Mouse (Mus musculus): Measurements from ENCODE around the gene Sypl.
"Not testable (repeated sequence)": the region's sequence is repeated elsewhere in the genome, so short reads cannot be mapped to it uniquely, and the experiment has no call there.

The Sypl gene

DNA sequence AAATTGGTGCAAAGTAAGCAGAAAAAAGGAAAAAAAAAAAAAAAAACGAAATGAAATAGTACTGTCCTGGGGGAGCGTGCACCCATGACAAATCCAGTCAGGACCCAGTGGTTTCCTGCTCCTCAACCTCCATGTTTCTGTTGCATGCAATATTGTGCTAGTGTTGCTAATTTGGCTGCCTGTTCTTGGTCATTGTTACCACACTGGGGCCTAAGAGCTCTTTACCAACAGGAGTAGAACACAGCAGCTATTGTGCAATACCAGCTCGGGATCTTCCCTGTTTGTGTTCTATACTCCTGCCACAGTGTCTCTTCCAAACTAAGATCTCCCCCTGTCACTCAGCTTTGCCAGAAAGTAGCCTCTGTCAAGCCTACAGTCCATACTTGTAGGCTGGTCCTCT lies 9.7 kb upstream of the Sypl start:
- DNase-seq (ENCODE audit: low read depth, low spot score) = no peak

GRCm38 (mm10) chr12:32944884-32945454 lies 8.7 kb upstream of the Sypl start:
- no peak for DNase-seq (ENCODE audit: low read depth, low spot score)

DNA sequence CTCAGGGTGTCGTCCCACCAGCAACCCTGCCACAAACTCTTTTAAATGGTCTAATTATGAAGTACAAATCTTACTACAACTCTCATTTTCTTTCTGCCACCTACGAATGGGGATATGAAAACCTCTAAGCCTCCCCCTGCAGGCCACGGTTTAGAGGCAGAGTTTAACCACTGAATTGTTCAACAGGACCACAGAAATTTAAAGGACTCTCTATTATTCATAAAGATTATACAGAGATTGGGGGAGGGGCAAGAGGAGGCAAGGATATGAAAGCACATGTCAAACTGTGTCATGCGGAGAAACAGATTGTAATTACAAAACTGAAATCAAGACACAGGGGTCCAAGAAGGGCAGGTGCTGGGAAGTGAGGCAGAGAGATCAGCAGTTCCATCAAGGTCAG lies 7.3 kb upstream of the Sypl start:
- DNase-seq (ENCODE audit: low read depth, low spot score) = no peak

DNA sequence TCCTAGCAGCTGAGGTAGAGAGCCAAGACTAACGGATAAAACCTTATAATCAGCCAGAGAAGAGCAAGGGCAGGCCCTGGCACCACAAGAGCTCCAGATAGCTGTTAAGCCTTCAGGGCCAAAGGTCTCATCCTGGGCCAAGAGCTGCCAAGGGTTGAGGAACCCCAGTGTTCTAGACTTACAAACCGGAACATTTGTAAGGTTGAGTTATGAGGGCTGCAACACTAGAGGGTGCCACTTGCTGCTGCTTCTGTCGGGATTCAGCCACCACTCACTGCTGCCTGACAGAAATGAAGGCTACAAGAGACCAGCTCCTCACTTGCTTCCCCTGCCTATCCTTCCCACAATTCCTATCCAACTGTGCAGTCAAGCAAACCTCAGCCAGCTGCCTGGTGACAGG lies 1.3 kb upstream of the Sypl start:
- DNase-seq (ENCODE audit: low read depth, low spot score) = no peak

GRCm38 (mm10) chr12:32953066-32953465 lies 625 bp upstream of the Sypl start:
- no peak for DNase-seq (ENCODE audit: low read depth, low spot score)

GRCm38 (mm10) chr12:32954216-32955021 lies 728 bp downstream of the Sypl start:
- DNase-seq (ENCODE audit: low read depth, low spot score) = peak; percentile 31

- no peak for DNase-seq (ENCODE audit: low read depth, low spot score)
Observed at GRCm38 (mm10) chr12:32955037-32955436, 1.3 kb downstream of the Sypl start.

GRCm38 (mm10) chr12:32957211-32957610 lies 3.5 kb downstream of the Sypl start:
- no peak for DNase-seq (ENCODE audit: low read depth, low spot score)

DNA sequence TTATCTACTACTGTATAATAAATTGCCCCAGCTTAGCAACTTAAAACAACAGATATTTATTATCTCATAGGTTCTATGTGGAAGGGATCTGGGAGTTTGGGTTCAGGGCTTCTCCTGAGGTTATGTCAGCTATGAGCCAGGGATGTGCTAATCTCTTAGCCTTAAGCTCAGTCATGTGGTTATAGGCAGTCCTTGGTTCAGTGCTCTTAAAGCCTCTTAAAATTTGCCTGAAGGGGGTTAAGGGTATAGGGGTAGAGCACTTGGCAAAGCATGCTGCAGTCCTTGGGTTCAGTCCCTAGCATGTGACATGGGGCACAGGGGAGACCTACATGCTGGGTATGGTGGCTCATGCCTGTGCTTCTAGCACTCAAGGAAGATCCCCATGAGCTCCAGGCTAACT lies 8.4 kb downstream of the Sypl start:
- DNase-seq (ENCODE audit: low read depth, low spot score) = no peak

GRCm38 (mm10) chr12:32963858-32964257 lies 10.2 kb downstream of the Sypl start:
- no peak for DNase-seq (ENCODE audit: low read depth, low spot score)

DNA sequence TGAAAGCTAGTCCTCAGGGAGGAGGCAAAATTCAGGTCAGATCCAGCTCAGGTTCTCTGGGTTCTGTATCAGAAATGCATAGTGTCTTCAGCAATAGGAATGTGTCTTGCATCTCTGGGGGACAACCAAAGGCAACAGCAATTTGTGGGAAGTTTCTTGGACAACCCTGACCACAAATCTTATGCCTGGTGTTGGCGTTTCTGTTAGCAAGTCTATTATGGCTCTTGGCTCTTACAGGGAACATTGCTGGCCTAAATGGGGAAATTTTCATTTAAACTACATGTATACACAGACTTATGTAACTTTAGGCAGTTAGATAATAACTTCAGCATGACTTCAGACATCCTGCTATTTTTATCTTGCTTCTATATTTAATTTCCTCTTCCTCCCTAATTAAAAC lies 18.6 kb downstream of the Sypl start:
- DNase-seq (ENCODE audit: low read depth, low spot score) = no peak

- DNase-seq (ENCODE audit: low read depth, low spot score) = no peak
Observed at GRCm38 (mm10) chr12:32974893-32975292, 21.2 kb downstream of the Sypl start.

DNA sequence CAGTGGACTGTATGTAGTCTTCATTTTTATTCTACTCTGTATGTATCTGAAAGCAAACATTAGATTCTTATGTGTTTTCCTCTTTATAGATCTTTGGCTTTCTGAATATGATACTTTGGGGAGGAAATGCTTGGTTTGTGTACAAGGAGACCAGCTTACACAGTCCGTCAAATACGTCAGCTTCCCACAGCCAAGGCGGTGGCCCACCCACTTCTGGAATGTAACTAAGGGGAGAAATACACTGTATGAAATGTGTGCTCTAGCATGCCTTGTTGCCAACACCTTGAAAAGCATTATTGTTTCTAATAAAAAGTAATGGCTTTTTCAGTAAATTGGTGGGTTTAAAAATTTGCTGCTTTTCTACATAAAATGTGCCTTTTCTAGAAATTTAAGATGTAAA lies 21.8 kb downstream of the Sypl start:
- DNase-seq (ENCODE audit: low read depth, low spot score) = no peak

GRCm38 (mm10) chr12:32982631-32983030 lies 28.9 kb downstream of the Sypl start:
- DNase-seq (ENCODE audit: low read depth, low spot score) = no peak

DNA sequence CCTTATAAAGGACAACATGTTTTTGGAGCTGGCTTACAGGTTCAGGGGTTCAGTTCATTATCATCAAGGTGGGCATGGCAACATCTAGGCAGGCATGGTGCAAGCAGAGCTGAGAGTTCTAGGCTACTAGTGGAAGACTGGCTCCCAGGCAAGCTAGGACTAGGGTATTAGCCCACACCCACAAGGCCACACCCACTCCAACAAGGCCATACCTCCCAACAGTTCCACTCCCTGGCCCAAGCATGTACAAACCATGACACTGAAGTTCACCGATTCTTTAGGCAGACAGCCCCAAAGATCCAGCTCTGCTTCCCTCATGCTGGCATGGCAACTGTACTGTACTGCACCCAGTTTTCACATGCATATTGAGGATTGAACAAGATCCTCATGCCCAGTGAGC lies 29.4 kb downstream of the Sypl start:
- DNase-seq (ENCODE audit: low read depth, low spot score) = no peak

DNA sequence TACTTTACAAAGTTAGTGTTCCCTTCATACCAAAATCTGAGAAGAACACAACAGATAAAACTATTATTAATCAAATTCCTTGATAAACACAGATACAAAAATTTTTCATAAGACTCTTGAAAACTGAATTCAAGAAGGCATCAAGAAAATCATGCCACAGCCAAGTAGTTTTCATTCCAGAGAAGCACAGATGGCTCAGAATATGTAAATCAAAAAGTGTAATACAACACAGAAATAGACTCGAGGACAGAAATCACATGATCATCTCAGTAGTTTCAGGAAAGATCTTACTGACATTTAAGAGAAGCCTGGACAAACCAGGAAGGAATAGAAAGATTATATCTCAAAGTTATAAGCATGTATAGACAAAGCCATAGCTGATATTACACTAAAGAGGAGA lies 32.6 kb downstream of the Sypl start:
- no peak for DNase-seq (ENCODE audit: low read depth, low spot score)

- DNase-seq (ENCODE audit: low read depth, low spot score) = no peak
Observed at GRCm38 (mm10) chr12:32989731-32990130, 36.0 kb downstream of the Sypl start.

DNA sequence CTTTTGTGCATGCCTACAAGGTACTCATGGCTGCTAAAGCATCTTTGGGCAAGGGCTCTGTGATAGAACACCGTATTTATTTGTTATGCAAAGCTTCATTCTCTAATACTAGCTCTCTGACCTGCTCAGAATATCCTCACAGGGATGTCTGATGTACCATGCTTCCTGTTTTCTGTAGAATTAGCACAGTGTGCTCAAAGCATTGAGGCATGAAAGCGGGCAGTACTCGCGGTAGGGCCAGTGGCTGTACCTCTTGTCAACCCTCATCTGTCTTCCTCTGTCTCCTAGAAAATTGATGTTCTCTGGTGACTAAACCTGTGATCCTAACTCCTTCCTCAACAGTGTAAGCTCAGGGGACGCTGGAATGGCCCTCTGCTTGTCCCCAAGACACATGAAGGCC lies 40.4 kb downstream of the Sypl start:
- no peak for DNase-seq (ENCODE audit: low read depth, low spot score)

GRCm38 (mm10) chr12:32995081-32995834 lies 41.6 kb downstream of the Sypl start:
- no peak for DNase-seq (ENCODE audit: low read depth, low spot score)

DNA sequence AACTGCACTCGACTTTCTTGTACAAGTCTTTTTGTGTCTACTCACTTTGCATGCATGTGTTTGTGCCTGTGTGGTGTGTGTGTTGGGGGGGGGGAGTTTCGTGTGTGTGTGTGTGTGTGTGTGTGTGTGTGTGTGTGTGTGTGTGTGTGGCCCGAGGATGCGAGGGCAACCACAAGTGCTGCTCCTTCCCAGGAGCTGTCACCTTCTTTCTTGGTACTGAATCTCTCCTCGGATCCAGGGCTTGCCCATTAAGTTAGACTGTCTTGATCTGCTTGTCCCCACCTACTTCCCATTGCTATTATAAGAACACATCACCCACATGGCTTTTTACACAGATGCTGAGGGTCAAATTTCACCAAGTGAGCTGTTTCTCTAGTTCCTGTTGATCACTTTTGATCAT lies 45.1 kb downstream of the Sypl start:
- DNase-seq (ENCODE audit: low read depth, low spot score) = no peak

DNA sequence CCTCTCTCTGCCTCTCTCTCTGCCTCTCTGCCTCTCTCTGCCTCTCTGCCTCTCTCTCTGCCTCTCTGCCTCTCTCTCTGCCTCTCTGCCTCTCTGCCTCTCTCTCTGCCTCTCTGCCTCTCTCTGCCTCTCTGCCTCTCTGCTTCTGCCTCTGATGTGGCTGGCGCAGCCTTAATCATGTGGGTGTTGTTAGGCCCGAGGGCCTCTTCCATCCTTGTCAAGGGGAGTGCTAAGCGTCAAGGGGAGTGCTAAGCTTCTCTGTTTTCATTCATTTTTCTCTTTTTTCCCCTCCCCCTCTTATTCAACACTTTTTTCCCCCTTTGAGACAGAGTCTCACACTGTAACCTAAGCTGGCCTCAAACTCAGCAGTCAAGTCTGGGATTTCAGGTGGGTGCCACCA lies 46.1 kb downstream of the Sypl start:
- DNase-seq (ENCODE audit: low read depth, low spot score) = not testable (repeated sequence)

DNA sequence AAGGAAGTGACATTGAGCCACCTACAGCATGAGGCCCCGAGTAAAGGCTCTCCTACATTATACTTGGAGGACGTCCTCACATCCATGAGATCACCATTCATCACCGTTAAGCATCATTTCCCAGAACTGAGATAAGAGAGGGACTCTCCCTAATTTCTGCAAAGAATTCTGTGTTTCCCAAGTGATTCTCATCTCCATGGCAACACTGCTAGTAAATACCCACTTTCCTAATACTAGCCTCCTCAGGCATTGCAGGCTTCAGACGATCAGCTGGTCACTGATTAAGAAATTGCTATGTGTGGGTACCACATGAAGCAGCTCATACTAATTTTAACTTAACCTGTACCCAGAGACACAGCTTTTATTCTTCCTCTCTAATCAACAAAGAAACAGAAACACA lies 46.7 kb downstream of the Sypl start:
- no peak for DNase-seq (ENCODE audit: low read depth, low spot score)

Measured in forelimb bud, embryonic 11.5 days (tissue).